Mouse (Mus musculus) cerebellum, adult 8-10 months (tissue): ENCODE measurements at regions not wholly inside any gene's neighbourhood (a gene's known extent, or its start where the extent isn't known, plus 50 kb on each side); places are given as distances from the start of the nearest gene placed in this dataset.

Source experiments
- DNase-seq: peaks from one replicate; pipeline ENCODE4 v3.0.0; 2022

- no peak for DNase-seq
Measured at GRCm38 (mm10) chr16:78013049-78013819, 288.1 kb upstream of the Cxadr start.

DNA sequence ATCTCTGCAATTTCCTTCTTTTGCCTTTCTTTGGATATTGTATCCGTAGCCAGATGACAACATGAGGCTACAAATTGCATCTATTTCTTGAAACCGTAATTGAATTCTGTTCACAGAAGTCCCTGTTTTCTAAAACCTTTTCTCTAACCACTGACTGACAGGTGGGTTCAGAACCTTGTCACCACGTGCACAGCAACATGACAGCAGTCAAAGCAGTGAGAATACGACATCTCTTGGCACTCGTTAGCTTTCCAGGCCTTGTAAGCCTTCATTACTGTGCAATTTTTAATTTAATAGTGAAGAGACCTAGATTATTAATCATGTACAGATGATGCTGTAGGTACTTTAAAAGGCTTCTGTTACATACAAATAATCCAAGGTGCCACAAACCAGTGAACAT, 297.3 kb upstream of the Cxadr start:
- DNase-seq: no peak

- DNase-seq: no peak
Measured at GRCm38 (mm10) chr16:77992986-77993385, 308.3 kb upstream of the Cxadr start.

- DNase-seq: no peak
Measured at GRCm38 (mm10) chr16:77989791-77990325, 311.4 kb upstream of the Cxadr start.

DNA sequence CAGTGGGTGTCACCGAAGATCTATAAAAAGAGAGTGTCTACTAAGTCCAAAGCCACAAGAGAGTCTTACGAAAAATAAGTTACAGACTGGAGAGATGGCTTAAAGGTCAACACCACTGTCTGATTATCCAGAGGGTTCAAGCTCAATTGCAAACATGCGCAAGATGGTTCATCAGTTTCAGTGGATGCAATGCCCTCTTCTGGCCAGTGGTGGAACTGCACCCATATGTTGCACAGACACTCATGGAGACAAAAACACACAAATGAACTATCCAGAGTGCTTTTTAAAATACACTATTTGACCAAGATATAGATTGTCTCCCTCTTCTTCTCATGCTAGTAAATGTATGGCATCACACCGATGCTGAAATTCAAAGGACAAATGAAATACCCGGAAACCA, 312.1 kb upstream of the Cxadr start:
- DNase-seq: no peak

DNA sequence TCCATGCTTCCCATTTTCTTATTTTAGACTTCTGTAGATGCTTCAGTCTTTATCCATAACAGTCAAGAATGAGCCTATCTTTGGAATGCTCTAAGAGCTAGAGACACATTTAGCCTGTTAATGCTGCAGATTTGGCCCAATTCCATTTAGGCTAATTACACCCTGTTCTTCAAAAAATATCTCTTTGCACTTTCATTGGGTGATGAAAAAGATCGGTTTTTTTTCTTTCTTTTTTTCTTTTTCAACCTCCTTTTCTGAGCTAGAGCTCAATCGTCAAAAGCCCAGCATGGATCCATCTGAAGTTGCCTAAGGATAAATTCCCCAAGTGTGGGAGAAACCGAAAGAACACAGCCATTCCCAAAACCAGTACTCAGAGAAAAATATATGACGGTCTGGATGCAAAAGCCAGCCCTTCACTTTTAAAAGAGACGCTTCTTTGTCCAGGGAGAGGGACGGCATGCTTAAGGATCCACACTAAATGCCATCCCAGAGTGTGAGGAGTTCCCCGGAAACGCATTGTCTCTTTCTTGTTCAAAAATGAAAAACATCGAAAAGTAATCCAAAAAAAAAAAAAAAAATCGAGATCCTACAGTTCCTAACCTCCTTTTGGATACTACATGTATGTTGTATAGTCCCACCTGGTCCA, 314.3 kb upstream of the Cxadr start:
- DNase-seq: no peak

DNA sequence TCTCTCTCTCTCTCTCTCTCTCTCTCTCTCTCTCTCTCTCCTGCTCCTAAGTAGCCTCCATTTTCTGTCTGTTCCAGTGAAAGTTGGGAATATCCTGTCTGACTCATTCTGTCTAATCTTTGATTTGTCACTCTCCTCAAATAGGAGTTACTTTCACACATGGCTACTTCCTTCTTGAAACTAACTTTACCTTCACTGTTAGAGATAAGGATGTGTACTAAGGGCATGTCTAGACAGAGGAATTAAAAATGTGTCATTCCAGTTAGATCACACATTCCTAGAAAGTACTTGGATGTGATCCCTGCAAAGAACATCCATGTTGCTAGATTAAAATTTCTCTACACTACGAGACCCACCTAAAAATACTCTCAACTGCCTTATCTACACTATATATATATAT, 346.9 kb upstream of the Gm11146 start:
- DNase-seq: no peak

GRCm38 (mm10) chr16:77945442-77945841, 343.5 kb upstream of the Gm11146 start:
- DNase-seq: no peak

GRCm38 (mm10) chr16:77931025-77931723, 329.3 kb upstream of the Gm11146 start:
- no peak for DNase-seq

- DNase-seq: no peak
Measured at GRCm38 (mm10) chr16:77914160-77915070, 312.5 kb upstream of the Gm11146 start.

GRCm38 (mm10) chr16:77894247-77894646, 292.4 kb upstream of the Gm11146 start:
- no peak for DNase-seq

DNA sequence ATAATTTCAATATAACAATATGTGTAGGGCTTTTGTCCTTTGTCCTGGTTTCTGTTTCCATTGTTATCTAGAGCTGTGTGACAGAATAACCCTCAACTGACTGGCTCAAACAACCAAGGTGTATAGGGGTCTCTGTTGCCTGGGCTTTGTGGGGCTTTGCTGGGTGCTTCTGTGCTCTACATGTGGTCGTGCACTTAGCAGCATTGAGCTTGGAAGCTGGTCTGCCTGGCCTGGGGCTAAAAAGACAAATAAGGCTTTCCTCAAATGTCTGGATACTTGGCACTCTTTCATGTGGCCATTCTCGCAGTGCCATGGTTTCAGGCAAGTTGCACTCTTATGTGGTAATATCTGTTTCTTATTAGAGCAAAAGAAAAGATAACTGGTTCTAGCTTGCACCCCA, 291.8 kb upstream of the Gm11146 start:
- no peak for DNase-seq

GRCm38 (mm10) chr16:77892731-77893130, 290.8 kb upstream of the Gm11146 start:
- DNase-seq: no peak

DNA sequence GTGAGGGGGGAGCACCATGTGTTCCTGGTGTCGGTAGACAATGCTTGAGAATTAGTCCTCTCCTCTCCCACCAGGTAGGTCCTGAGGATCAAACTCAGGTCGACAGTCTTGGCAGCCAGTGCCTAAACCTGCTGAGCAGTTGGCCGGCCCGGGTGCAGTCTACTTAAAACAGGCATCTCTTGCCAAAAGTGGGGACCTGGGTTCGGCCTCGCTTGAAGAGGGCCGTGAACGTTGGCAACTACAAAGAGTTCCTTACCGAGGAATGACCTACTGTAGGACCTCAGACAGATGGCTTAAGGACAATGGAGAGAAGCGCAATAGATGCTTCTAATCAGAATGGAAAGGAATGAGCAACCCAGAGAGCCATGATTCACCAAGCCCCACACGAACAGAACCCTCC, 287.5 kb upstream of the Gm11146 start:
- peak; percentile 4 for DNase-seq

DNA sequence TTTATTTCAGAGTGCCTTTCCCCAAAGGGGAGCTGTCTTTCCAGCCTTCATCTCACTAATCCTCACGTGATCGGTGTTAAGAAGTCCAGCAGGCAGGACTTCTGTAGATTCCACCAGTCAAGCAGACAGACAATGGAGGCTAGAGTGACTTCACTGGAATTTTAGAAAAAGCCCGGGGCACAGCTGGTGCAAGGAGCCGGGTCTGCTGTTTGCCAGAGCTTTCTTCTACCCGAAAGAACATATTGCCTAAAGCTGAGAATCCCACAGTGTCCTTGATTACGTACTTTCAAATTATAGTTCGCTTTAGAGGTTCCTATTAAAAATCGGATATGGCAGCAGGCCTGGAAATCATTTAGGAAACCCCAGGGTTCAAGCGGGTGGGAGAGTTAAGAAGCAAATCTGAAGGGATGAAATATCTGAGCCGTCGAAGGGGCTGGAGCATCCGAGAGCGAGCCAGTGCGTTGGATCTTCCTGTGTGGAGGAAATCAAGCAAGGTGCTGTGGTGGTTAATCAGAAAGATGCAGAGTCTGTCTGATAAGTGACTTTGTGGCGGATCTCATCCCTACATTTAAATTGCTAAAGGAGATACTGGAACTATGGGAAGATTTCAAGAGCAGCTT, 283.3 kb upstream of the Gm11146 start:
- no peak for DNase-seq

- no peak for DNase-seq
Measured at GRCm38 (mm10) chr16:77884495-77884894, 282.6 kb upstream of the Gm11146 start.

- no peak for DNase-seq
Measured at GRCm38 (mm10) chr16:77877006-77877405, 275.1 kb upstream of the Gm11146 start.

- no peak for DNase-seq
Measured at GRCm38 (mm10) chr16:77863246-77863645, 261.4 kb upstream of the Gm11146 start.

GRCm38 (mm10) chr16:77852066-77852781, 250.3 kb upstream of the Gm11146 start:
- no peak for DNase-seq

GRCm38 (mm10) chr16:77851206-77852065, 249.5 kb upstream of the Gm11146 start:
- no peak for DNase-seq
